Mouse (Mus musculus) cerebellum, adult 11 months (tissue): Measurements from ENCODE around the gene Selenbp1.
"Not testable (repeated sequence)": the region's sequence is repeated elsewhere in the genome, so short reads cannot be mapped to it uniquely, and the experiment has no call there.

Source experiments
- DNase-seq: peaks from one replicate; pipeline ENCODE4 v3.0.0; 2022

The Selenbp1 gene

GRCm38 (mm10) chr3:94932809-94933564 lies at the start of gene Selenbp1:
TSS of gene Selenbp1 (plus strand) at chr3:94933056.
- peak; percentile 26 for DNase-seq

GRCm38 (mm10) chr3:94886316-94887224 lies 46.3 kb upstream of the Selenbp1 start, which contains the start of gene Psmb4:
TSS of gene Psmb4 (minus strand) at chr3:94886961.
- peak; percentile 77 for DNase-seq

GRCm38 (mm10) chr3:94888595-94888994 lies 44.3 kb upstream of the Selenbp1 start:
- DNase-seq, result no peak

- DNase-seq, result no peak
Observed at GRCm38 (mm10) chr3:94894076-94894475, 38.8 kb upstream of the Selenbp1 start.

- DNase-seq, result peak; percentile 37
Observed at GRCm38 (mm10) chr3:94902747-94903146, 30.1 kb upstream of the Selenbp1 start.

GRCm38 (mm10) chr3:94904759-94905158 lies 28.1 kb upstream of the Selenbp1 start:
- DNase-seq, result not testable (repeated sequence)

- DNase-seq, result no peak
Observed at GRCm38 (mm10) chr3:94906482-94906881, 26.4 kb upstream of the Selenbp1 start.

GRCm38 (mm10) chr3:94911050-94911693 lies 21.7 kb upstream of the Selenbp1 start:
- no peak for DNase-seq

GRCm38 (mm10) chr3:94913801-94914200 lies 19.1 kb upstream of the Selenbp1 start:
- DNase-seq, result no peak

- no peak for DNase-seq
Observed at GRCm38 (mm10) chr3:94915903-94916741, 16.7 kb upstream of the Selenbp1 start.

GRCm38 (mm10) chr3:94917816-94918361 lies 15.0 kb upstream of the Selenbp1 start:
- no peak for DNase-seq

- no peak for DNase-seq
Observed at GRCm38 (mm10) chr3:94918845-94919244, 14.0 kb upstream of the Selenbp1 start.

- DNase-seq, result no peak
Observed at GRCm38 (mm10) chr3:94921104-94921503, 11.8 kb upstream of the Selenbp1 start.

GRCm38 (mm10) chr3:94922333-94922732 lies 10.5 kb upstream of the Selenbp1 start:
- no peak for DNase-seq

- no peak for DNase-seq
Observed at GRCm38 (mm10) chr3:94924688-94925087, 8.2 kb upstream of the Selenbp1 start.

- not testable (repeated sequence) for DNase-seq
Observed at GRCm38 (mm10) chr3:94926301-94926736, 6.5 kb upstream of the Selenbp1 start.

GRCm38 (mm10) chr3:94928979-94929378 lies 3.9 kb upstream of the Selenbp1 start:
- DNase-seq, result not testable (repeated sequence)

GRCm38 (mm10) chr3:94930386-94931266 lies 2.2 kb upstream of the Selenbp1 start:
- DNase-seq, result not testable (repeated sequence)

GRCm38 (mm10) chr3:94931427-94932082 lies 1.3 kb upstream of the Selenbp1 start:
- not testable (repeated sequence) for DNase-seq

GRCm38 (mm10) chr3:94932279-94932678 lies 577 bp upstream of the Selenbp1 start:
- DNase-seq, result not testable (repeated sequence)
